Mouse (Mus musculus): ENCODE measurements around the gene Prcd.
"Not testable (repeated sequence)": the region's sequence is repeated elsewhere in the genome, so short reads cannot be mapped to it uniquely, and the experiment has no call there.

Gene Prcd

DNA sequence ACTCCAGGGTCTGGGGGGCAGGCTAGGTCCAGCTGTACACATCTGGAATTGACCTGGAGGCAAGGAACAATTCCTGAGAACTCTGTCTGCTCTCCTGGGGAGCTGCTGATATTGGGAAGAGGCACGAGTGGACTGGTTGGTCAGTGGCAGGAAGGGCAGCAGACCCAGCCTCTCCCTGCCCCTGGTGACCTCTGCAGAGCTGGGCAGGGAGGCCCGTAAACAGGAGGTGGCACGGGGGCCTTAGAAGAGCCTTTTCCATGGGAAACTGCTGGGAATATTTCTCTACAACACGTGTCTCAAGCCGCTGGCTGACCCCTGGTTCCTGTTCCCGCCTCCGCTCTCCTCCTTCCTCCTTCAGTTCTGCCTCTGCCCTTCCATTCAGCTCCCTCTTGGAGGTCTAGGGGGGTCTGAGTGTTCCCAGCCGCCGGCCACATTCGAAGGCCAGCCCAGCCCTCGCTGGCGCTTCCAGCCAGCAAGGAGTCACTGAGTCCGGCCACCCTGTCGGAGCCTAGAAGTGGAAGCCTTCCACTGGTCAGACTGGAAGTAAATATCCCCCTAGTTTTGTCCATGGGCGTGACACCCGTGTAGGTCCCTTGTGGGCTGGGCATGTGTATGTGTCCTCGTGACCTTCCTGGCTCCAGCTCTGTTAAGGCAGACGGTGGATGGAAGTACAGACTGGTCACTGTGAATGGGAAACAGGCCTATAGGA, 5.0 kb upstream of the Prcd start:
- DNase-seq (ENCODE audit: low read depth, low spot score), result no peak

DNA sequence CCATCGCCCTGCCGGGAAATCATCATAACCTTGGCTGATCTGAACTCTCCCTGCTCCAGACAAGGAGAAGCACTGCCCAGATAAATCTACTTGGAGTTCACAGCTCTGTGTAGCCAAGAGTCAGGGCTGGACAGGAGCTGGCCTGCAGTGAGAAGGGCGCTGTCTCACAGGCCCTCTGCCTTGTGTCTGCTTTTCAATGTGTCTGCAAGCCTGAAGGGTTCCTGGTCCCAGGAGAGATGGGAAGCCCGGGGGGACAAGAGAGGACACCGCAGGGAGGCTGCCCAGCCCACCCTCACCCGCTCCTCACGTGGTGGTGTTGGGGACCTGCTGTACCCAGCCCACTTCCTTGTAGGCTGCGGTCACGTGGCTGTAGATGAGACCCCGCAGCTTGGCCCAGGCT, 4.4 kb upstream of the Prcd start:
- no peak for DNase-seq (ENCODE audit: low read depth, low spot score)

DNA sequence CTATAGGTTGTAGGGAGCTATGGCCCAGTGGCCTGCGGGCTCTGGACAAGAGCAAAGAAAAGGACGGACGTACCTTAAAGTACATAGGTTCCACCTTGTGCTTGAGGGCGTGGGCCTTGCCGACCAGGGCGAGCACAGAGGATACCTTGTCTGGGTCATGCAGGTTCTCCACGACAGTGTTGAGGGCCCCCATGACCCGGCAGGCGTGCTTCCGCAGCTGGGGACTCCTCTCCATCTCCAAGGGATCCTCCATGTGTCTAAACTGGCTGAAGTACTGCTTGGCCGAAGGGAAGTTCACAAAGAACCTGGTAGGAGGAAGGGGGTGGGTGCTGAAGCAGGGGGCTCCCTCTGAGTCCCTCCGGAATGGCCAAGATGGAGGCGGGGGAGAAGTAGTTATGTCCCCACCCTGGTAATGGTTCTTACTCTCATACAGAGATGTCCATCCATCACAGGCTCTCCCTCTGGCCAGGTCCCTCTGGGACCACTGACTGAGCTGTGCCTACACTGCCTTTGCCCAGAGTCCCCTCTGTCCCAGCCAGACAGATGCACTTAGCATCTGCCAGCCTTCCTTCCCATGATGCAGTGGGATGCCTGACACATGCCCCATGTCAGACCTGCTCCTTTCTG, 3.5 kb upstream of the Prcd start:
- no peak for DNase-seq (ENCODE audit: low read depth, low spot score)

DNA sequence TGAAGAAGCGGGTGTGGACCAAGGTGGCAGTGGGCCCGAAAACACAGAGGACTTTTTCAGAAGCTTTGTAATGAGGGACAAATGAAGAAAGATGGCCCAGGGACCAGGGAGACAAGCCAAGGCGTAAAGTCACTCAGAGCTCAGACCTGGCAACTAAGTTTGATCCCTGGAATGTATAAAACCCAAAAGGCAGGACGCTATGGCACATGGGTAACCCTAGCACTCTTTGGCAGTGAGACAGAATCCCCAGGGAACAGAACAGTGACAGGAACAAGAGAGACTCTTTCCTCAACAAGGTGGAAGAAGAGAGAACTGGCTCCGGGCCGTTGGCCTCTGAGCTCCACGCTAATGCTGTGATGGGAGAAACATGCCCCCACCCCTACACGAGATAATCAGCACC, 2.5 kb upstream of the Prcd start:
- DNase-seq (ENCODE audit: low read depth, low spot score), result no peak

DNA sequence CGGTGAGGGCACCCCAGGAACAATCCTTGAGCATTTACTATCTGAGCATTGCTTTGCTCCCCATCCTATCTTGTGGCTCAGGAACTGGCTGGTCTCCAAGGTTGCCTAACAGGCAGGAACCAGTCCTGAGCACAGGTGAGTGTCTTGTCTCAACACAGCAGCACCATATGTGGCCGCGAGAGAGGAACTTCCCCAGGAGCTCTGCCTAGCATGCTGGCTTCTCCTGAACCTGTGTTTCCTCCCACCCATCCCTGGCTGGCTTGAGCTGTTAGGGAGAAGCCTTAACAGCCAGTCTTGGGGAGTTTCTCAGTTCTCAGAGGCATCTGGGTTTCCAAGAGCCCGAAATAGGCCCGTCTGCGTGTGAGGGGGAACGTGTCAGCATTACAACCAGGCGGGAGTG, 2.0 kb upstream of the Prcd start:
- no peak for DNase-seq (ENCODE audit: low read depth, low spot score)

DNA sequence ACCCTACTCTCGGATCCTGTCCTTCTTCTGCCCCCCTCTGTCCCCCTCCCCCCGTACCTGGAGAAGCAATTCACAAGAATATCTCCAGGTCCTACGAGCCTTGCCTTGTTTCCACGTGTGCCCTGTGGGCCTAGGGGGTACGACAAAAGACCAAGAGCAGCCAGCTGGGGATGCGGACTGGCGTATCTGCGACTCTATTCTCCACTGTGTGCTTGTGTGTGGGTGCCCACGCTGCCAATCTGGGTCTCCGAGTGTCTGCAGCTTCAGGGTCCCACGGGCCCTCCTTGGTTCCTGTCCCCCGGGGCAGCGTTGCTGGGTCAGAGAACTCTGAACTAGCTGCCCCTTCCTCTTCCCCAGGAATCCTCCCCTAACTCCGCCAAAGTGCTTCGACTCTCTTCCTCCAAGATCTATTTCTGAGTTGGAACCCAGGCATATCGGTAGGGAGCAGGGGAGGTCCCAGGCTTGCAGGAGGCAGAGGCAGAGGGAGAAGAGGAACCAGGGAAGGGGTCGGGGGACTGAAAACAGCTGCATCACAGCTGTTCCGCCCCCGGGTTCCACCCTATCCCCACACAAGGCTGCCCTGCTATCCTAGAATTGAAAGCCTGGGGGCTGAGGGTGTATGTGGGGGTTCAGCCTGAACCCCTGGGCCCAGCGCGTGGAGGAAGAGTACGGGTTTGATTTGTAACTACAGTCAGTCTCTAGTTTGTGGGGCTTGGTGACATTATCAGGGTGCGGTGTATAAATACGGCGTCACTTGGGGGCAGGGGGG, 820 bp upstream of the Prcd start:
- no peak for DNase-seq (ENCODE audit: low read depth, low spot score)

DNA sequence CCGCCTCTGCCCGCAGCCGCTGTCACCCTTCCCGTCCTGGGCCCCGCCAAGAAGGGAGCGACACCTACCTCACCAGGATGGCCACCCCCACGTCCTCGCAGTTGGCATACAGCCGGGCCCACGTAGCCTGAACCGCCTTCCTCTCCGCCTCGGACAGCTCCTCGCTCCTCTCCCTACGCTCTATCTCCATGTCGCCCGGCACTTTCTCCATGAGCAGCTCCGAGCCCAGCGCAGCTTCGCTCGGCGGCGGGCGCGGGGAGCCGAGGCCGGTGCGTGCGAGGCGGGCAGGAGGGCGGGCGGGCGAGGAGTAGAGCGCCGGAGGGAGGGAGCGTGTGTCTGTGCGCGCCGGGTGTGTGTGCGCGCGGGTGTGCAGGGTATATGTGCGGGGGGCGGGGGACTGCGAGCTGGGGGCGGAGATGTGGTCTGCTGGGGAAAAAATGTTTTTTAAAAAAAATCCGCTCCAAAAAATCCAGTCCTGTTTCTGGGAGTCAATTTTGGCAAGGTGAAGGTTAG, 431 bp downstream of the Prcd start:
- no peak for DNase-seq (ENCODE audit: low read depth, low spot score)

DNA sequence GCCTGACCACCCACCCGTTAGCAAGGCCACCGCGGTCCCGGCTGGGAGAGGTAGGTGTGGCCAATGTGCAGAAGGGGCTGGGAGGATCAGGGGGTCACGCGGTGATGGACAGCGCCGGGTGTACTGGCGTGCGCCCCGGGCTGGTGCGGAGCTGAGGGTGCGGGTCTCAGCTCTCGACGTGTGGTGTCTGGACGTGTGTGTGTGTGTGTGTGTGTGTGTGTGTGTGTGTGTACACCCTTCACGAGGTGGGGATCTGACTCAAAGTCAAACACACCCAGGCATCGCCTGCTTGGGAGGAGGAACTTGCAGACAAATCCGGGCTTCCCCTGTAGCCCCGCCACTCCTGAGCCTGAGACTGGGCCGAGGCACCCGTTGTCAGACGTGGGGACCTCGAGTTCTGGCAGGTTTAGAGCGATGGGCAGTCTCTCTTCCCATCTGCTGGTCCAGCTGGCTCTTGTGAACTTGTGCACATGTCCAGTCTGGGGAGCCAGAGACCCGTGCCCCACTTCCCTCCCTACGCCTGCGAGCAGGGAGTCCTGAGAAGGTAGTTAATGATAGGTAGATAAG, 1.0 kb downstream of the Prcd start, which contains the start of gene Cygb:
Cygb (minus strand) TSS at position 59 of the 567 bp plus-strand sequence.
- no peak for DNase-seq (ENCODE audit: low read depth, low spot score)

DNA sequence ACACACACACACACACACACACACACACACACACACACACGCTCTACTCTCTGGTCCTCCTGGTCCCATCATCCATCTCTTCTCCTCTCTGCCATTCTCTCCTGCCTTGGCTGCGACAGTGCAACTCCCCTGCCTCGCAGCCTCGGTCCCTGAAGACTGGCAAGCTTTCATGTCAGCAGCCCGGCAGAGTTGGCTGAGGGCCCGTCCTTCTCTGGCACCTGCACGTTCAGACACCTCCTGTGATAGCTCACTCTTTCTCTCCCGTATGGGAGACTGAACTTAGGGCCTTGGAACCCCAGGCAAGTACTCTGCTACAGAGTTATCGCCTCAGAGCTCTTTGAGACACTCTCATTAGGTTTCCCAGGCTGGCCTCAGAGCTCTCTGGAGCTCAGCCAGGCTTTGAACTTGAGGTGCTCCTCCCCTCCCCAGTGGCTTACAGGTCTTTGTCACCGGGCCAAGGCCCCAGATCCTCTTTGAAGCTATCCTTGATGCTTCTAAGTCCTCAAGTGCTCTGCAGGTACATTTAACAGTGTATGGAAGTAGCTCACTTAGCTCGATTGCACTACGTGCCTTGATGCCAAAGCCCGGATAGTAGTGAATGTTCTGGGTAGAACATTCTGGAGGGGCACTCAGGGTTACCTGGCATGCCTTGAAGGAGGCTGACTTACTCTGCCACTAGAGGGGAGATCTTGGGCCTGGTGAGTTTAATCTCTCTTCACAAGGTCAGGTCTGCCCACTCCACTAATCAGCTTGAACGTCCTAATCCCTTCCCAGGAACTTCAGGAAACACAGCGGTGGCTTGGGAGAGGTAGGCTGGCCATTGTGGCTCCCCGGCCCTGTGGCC, 3.2 kb downstream of the Prcd start:
- DNase-seq (ENCODE audit: low read depth, low spot score), result no peak

DNA sequence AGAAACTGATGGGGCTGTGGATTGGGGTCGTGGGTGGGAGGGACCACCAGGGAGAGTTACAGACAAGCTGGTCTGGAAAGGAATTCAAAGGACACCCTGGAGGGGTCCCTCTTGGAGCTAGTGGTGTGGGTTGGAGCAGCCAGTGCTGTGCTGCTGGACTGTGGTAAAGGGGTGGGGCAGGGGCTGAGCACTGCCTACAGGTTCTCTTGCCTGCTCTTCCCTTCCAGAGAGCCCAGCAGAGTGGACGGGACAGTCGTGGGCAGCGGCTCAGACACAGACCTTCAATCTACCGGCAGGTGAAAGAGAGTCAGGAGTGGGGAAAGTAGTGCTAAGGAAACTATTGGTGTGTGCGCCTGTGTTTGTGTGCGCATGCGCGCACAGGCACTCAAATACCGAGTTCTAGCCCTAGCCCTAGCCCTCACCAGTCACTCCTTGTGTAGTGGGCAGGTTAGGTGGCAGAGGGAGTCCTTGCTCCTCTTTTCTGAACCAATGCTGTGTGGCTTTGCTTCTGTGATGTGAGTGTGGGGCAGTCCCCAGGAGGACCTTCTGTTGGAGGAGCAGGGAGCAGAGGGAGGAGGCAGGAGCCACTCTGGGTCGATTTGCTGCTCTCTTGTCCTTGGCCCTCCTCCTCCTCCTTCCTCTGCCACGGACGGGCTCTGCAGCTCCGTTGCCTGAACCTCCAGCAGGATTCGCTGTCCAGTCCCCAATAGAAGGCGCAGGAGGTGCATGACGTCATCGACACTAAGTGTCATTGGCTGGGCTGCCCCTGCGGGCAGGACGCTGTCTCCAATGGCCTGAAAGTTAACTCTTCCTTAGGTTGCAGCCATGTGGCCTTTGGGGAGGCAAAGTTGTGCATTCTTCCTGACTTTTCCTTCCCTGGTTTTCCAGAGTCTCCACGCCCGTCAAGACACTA, 4.2 kb downstream of the Prcd start:
- peak; percentile 88 for DNase-seq (ENCODE audit: low read depth, low spot score)

DNA sequence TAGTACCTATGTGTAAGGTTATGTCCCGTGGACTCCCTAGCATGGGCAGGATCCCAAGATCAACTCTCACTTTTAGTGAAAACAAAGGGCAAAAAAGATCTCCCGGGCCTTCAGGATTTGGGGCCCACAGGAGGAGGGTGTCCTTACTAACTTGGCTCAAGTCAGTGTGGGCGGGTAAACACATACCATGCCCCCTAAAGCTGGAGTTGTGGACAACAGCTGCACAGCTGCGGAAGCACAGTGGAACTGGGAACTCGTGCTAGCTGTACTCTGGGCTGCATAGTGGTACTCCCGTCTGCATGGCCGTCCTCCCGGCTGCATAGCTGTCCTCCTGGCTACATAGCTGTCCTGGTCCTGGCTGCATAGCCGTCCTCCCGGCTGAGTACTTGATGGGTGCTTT, 4.9 kb downstream of the Prcd start:
- no peak for DNase-seq (ENCODE audit: low read depth, low spot score)

DNA sequence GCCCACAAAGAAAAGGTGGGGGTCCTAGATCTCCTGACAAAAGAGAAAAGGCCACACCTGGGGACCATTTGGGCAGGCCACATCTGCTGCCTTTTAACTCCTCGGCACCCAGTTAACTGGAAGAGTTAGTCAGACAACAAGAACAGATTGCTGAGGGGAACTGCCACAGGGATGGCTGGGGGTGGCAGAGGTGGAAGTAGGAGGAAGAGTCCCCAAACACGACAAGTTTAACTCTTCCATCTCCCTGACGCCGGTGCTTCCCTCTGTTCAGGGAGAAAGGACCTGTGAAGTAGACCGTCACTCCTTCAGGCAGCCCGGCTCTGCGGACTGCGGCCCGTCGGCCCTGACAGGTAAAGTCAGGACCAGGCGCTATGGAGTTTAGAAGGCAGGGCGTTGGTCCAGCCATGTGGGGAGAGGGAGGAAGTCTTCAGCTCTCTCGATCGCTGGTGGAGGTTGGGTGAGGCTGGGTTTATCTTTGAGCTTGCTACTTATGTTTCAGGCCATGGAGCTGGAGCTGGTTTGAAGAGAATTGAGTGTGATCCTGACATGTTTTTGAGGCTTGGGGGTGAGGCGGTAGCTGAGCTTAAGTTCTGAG, 5.8 kb downstream of the Prcd start:
- no peak for DNase-seq (ENCODE audit: low read depth, low spot score)

DNA sequence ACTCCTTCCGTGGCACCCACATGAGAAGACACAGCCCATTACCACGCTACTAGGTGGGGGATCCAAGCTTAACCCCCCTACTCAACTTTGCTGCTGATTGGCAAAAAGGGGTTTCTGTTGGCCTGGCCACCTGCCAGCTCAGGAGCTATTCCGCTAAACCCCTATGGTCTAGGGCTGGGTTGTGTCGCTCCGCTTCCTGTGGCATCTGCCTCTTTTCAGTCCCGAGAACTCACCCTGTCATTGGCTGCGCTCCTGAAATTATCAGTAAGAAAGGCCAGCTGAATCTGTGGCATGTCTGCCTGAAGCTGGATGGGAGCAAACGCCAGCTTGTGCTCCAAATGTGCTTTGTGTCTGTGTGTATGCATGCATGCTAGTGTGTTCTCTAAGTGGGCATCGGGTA, 6.8 kb downstream of the Prcd start:
- DNase-seq (ENCODE audit: low read depth, low spot score), result no peak

DNA sequence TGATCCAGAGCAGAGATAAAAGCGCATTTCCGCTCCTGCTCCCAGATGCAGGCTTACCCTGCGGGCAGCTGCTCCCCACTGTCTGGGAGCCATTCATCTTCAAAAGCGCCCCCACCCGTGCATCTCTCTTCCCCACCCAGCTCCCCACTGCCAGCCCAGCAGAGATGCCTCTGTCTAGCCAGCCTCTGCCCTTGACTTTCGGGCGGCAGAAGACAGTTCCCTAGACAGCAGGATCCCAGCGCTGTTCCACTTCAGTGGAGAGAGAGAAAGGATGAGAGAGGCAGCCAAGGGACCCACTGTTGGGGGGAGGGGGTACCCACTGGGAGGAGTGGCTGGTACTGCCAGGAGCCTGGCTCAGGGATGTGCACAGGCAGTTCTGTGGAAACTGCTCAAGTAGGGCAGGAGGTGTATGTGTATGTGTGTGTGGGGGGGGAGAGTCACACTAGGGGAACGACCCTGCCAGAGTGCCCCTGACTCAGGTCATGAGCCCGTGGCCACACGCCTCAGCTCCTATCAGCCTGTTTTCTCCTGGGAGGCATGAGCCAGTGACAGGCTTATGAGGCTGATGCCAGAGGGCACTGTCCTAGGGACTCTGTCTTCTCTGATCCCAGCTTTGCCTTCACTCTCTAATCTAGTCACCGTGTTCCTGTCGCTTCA, 8.1 kb downstream of the Prcd start:
- no peak for DNase-seq (ENCODE audit: low read depth, low spot score)

DNA sequence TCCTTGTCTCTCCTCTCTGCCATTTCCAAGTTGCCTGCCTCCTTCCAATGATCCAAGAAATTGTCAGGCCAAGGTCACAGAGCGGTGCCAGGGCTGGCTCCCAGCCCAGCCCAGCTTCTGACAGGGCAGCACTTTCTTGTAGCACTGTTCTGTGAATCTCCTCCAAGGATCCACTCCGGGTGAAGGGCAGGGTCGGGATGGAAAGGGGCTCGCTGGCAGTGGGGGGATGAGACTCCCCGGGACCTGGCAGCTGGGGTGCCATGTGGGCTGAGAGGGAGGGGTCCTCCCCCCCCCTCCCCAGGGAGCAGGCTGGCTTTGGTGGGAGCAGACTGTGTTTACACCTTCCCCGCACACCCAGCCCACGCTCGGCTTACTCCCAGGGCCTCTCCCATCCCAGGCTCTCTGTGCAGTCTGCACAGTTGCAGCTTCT, 8.6 kb downstream of the Prcd start:
- no peak for DNase-seq (ENCODE audit: low read depth, low spot score)

DNA sequence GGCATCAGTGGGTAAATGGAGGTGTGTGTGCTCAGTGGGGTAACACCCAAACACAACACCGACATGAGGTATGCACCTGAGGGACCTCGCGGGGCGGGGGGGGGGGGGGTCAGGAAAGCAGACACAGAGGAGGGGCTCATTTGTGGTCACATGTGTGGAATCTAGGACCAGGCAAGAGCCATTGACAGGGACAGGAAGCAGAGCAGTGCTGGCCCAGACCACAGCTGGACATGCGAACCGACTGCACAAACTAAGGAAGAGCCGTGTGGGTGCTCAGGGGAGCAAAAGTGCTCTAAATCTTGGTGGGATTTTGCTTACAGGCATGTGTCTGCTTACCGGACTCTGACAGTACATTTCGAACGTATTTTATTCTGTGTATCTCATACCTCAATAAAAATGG, 12.0 kb downstream of the Prcd start:
- no peak for DNase-seq (ENCODE audit: low read depth, low spot score)

DNA sequence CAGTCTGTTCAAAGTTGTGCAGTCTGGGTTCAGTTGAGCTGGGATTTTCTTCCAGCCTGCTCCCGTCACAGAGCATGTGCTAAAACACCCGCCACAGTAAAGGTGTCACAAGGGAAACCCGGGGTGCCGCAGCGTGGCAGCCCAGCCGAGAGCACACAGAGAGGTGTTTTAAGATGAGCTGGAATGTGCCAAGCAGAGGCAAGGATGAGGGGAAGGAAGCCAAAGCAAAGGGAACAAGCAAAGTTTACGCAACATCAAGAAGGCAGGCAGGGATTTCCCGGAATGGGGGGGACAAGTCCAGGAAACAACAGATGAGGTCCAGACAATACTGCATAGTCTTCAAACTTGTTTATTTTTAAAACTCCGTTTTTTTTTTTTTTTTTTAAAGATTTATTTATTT, 13.2 kb downstream of the Prcd start:
- DNase-seq (ENCODE audit: low read depth, low spot score), result no peak

DNA sequence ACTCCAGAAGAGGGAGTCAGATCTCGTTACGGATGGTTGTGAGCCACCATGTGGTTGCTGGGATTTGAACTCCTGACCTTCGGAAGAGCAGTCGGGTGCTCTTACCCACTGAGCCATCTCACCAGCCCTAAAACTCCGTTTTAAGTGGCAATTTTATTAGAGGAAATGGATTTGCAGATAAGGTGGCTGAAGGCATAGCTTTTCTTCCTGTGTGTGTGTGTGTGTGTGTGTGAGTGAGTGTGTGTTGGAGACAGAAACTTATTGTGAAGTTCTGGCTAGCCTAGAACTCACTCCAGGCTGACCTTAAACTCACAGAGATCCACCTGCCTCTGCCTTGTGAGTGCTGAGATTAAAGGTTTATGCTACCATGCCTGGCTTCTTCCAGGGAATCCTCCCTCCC, 13.7 kb downstream of the Prcd start:
- not testable (repeated sequence) for DNase-seq (ENCODE audit: low read depth, low spot score)

DNA sequence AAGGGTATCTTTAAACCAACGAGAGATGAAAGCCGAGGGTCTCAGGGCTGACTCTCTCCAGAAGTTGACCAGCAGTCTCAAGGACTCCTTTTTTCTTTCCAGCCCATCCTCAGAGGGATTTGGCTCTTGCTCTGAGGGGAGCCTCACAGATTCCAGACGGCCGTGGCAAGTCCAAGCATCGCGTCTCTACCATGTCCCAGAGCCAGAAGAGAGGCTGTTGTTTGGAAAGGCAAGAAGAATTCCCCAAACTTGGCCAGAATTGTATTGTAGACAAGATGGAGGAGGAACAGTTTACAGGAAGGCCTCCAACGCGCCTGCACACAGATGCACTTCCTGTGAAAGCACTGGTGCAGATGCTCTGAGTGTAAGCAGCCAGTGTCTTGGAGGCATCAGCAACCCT, 14.6 kb downstream of the Prcd start:
- no peak for DNase-seq (ENCODE audit: low read depth, low spot score)
